Mouse (Mus musculus) cerebellum, adult 11 months (tissue): ENCODE measurements around the gene D11Wsu47e.
"Not testable (repeated sequence)": the region's sequence is repeated elsewhere in the genome, so short reads cannot be mapped to it uniquely, and the experiment has no call there.

Experiments used
- DNase-seq: peaks from one replicate; pipeline ENCODE4 v3.0.0; 2022

The D11Wsu47e gene

DNA sequence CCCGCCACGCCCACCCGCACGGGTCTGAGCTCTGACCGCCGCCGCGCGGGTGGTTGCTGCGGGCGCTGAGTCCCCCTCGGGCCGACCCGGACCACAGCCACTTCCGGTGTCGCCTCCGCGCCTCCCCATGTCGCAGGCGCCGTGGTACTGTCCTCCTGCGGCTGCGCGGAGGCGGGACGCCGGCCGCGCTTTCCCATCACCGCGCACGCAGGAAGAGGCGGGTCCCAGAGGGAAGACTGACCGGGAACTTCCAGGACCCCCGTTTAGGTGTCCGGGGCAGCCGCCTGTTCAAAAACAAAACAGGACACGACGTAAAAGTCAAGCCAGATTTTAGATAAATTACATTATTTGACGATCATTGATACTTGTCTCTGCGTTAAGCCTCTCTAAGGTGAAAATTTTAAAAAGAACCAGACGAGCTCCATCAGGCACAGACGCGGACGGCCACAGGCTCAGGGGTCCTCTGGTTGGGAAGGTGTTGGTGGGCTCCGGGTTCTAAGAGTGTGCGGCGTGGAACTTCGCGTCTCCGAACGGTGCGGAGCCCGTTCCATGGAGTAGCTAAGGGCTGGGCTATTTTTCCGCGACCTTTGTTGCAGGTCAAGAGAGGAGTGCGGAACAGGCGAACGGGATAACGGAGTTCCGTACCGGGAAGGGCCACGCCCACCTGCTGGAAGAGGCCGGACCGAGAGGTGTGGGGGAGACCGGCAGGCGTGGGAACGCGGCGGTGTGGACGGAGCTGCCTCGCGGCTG lies at the start of gene D11Wsu47e, which contains the start of gene Fam104a:
Gene D11Wsu47e (plus strand): TSS at position 456 of the 750 bp plus-strand sequence.
Gene Fam104a (minus strand): TSS at position 199 of the 750 bp plus-strand sequence.
- DNase-seq: peak; percentile 95

DNA sequence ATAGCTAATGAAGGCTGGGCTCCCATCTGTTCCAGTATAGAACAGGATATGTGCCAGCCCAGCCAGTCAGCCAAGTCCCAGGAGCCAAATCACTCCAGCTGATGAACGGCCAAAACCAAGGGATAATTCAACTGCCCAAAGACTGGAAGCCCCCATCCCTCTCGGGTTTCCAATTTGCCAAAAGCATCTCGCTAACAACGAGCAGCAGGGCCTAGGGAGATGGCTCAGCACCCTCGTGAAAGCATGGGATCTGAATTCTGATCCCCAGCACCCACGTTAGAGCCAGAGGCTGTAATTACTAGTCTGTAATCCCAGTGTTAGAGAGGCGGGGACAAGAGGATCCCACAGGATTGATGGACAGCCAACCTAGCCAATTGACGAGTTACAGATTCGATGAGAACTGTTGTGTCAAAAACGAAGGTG lies 49.5 kb upstream of the D11Wsu47e start:
- DNase-seq: no peak

DNA sequence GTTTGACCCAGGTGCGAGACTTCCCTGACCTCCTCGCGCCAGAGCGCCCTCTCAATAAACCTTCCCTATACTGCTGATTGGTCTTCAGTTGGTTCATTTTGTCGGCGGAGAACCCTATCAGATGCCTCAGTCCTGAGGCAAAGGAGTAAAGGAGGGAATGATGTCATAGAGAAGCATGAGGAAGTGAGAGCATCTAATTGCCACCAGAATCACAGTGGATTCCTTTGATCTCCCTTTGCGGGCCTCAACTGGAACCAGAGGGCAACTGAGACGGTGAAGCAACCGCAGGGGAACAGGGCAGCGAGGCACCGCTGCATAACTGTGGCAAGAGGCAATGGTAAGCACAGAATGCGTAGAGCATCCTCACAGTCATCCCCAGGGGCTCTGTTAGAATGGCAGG lies 45.5 kb upstream of the D11Wsu47e start:
- no peak for DNase-seq

DNA sequence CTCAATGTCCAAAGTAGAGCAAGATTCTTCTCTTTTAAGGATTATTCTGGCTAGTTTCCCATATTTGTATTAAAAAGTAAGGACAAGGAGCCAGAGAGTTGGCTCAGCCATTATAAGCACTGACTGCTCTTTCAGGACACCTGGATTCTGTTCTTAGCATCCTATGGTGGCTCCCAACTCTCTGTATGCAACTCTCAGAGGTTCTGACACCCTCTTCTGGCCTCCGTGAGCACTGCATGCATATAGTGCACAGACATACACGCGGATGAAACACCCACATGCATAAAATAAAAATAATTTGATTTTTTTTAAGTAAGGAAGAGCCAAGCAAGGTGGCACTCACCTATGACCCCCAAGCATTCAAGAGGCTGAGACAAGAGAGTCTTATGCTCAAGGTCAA lies 39.0 kb upstream of the D11Wsu47e start:
- DNase-seq: no peak

DNA sequence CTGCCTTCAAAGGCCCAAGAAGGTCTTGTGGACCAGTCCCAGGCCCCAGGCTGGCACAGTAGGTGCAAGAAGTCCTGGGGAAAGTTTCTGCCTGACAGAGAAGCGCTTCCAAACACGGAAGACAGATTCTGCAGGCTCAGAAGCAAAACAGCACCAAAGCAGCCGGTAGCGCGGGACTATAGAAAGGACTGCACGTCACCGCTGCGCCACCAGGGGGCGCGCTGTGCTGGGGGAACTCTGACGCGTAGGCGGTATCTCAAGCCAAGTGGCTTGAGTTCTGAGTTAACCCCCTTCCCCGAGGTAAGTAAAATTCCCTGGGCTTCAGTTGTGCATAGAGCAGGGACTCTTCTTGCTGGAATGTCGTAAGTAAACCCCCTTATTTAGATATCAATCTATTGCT lies 36.1 kb upstream of the D11Wsu47e start:
- peak; percentile 81 for DNase-seq

DNA sequence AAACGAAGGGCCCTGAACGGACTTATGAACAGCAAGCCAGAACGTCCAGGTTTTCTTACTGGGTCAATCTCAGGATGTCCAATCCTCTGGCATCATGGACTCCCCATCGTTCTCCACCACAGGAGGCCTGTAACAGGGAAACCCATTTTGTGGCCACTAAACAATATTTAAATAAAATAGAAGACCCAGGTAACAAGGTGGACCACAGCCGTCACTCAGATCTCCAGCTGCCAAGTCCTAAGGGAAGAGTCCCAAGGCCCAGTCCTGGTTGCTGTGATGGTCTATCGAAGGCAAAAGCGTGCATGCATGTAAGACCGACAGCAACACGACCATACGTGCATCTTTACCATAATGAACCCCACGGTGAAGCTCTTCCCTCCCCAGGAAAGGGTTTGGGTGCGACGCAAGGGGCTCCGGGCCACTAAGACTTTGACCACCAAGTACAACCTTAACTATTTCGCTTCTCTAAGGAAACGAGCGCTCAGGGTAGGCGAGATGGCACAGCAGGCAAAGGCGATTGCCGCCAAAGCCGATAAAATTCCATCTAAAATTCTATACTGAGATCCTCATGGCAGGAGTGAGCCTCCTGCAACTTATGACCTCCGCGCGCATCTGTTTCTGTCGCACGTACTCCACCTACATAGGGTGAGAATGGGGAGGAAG lies 35.4 kb upstream of the D11Wsu47e start, which contains the start of gene Cog1:
Gene Cog1 (plus strand): TSS at position 480 of the 663 bp plus-strand sequence.
- DNase-seq: peak; percentile 32

DNA sequence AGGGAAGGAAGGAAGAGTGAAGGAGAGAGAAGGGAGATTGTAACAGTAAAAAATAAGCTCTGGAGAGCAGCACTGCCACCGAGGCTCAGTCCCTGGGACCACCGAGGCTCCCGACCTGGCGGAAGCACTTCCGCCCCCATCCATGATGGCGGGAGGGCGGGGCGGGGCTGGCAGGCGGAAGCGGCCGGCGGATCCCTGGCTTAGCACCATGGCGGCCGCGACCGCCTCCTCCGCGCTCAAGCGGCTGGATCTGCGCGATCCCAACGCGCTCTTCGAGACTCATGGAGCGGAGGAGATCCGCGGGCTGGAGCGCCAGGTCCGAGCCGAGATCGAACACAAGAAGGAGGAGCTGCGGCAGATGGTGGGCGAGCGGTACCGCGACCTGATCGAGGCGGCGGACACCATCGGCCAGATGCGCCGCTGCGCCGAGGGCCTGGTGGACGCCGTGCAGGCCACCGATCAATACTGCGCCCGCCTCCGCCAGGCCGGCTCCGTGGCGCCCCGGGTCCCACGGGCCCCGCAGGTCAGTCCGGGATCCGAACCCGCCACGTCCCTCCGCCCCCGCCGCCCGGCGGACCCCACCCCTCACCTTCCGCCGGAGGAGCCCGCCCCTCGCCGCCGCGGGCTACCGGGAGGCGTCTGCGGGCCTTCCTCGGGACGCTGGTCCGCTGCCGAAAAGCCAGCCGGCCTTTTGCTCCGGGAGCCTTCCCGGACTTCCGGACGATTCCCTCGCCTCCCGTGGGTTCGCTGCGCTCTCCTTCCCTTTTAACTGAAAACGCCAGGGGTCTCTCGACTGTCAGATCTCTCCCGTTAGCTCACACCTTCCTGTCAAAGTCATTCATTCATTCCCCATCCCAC lies 34.6 kb upstream of the D11Wsu47e start, which contains the start of gene Slc39a11:
Gene Slc39a11 (minus strand): TSS at position 727 of the 858 bp plus-strand sequence.
- DNase-seq: peak; percentile 62

DNA sequence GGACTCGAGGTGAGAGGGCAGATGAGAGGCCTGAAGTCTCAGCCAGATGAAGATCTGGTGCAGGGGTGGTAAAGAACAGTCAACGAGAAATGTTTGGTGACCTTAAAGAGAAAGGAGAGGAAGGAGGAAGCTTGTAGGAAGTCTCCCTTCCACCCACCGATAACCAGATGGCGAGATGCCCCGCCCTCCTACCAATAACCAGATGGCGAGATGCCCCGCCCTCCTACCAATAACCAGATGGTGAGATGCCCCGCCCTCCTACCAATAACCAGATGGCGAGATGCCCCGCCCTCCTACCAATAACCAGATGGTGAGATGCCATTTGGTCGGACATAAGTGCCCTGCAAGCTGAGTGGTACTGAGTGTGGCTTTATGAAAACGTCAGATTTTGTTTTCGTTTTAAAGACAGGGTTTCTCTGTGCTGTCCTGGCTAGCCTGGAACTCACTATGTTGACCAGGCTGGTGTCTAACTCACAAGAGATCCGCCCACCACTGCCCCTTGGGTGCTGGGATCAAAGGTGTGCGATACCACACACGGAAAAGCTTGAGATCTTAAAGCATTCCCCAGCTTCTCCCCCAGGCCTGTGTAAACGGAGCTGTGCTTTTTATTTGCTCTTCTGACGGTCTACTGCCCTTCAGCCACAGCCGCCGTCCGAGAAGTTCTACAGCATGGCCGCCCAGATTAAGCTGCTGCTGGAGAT lies 32.9 kb upstream of the D11Wsu47e start:
- DNase-seq: peak; percentile 46

DNA sequence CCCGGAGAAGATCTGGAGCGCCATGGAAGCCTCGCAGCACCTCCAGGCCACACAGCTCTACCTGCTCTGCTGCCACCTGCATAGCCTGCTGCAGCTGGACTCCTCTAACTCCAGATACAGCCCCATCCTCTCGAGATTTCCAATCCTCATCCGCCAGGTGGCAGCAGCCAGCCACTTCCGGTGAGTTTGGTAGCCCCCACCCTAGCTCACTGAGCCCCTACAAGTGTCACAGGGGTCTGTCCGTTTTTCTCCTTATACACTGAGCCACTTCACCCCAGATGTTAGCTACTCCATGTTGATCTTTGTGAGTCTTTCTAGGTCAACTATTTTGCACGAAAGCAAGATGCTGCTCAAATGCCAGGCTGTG lies 32.3 kb upstream of the D11Wsu47e start:
- peak; percentile 56 for DNase-seq

DNA sequence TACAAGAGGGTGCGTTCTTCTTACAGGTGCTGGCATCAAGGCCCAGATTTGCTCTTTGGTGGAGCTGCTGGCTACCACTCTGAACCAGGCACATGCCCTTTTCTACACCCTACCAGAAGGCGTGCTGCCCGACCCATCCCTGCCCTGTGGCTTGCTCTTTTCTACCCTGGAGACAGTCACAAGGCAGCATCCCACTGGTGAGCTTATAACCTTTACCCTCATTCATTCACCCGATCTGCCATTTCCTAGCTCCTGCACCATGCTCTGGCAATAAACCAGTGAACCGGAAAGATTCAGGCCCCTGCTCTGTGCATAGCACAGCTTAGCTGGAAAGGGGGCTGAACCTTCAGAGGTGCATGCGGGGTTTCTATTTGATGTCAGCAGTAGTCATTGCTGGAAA lies 31.7 kb upstream of the D11Wsu47e start:
- no peak for DNase-seq

DNA sequence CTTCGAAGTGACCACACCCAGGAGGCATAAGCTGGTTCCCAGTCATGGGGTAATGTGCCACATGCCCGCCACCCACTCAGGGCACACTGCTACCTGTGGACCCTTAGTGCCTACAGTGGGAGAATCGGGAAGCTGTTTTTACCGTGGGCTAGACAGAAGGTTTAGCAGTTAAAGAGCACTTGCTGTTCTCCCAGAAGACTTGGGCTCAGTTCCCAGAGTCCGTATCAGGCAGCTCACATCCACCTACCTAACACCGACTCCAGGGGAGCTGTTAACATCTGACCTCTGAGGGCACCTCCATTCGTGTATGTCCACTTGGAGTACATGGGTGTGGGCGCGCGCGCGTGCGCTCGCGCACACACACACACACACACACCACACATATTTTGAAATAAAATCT lies 30.1 kb upstream of the D11Wsu47e start:
- DNase-seq: no peak

DNA sequence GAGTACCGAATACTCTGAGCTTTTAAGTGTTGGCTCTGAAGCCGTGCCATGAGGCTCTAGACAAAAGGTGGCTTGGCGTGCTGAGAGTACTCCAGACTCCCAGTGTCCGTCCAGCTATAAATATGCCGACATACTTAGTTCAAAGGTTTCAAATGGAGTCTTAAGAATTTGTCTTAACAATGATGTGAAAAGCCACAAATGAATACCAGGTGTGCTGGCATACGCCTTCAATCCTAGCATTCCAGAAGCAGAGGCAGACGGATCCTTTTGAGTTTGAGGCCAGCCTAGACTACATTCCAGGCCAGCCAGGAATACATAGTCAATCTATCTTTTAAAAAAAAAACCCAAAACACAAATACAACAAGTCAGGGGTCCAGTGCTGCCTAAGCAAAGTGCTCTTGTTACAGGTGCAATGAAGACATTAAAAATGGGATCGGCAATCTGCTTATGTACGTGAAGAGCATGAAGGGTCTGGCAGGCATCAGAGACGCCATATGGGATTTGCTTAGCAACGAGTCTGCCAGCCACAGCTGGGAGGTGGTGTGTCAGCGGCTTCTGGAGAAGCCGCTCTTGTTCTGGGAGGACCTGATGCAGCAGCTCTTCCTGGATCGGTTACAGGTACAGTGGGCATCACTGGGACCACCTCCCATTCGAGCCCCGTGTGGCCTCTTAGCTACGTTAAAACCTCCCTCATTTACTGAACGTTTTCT lies 29.5 kb upstream of the D11Wsu47e start:
- DNase-seq: no peak

DNA sequence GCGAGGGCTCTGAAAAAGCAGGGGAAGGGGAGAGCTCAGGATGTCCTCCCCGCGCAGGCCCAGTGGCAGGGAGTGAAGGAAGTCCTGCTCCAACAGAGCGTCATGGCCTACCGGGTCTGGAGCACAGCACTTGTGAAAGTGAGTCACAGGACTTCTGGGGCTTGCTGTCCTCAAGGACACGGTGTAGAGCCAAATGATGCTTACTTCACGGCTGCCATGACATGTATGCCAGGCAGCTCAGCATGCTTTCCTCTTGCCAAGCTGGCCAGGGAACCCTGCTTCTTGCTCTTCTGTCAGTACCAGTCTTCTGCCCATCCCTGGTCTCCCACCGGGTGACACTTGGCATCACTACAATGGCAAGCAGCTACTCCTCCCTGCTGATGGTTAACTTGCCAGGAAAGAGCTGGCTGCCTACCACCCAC lies 27.7 kb upstream of the D11Wsu47e start:
- peak; percentile 92 for DNase-seq

DNA sequence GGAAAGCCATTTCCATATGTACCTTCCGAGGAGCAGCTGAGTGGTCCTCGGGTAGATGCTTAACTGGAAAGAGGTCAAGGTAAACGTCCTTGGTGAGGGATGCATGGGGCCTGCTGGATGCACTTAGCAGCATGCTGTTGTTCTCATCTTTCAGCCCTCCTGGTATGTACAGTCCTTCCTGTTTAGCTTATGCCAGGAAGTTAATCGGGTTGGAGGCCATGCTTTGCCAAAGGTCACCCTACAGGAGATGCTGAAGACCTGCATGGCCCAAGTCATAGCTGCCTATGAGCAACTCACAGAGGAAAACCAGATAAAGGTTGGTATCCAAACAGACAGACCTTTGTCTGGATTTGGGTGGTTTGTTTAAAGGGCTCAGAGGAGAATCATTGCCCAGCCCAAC lies 27.0 kb upstream of the D11Wsu47e start:
- DNase-seq: no peak

DNA sequence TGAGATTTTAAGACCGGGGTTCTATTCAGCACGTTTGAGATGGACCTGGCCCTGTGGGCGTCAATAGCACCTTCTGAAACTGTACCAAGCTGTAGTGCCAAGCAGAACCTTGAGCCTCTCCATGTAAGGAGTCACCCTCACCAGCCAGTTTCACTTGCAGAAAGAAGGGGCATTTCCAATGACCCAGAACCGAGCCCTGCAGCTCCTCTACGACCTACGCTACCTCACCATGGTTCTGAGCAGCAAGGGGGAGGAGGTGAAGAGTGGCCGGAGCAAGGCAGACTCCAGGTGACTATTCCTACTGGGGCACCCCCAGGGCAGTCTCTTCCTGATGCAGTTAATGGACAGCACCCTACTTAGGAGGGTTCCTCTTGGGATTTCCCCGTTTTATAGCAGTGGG lies 25.9 kb upstream of the D11Wsu47e start:
- no peak for DNase-seq

DNA sequence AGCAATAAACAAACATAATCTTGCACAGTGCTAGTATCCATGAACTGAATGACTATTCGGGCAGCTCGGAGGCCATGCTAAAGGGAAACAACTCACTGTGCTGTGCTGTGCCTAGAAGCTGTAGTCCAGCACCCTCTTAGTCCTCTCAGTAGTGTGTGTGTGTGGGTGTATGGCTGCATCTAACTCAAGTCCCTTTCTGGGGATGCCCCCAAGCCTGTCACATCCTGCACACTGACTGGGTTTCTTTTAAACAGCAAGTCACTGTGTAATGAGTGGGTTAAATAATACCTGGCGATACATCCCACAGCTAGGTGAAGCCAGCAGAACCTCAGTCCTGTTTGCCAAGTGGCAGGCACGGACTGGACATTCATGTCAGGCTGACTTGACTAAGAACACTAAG lies 25.4 kb upstream of the D11Wsu47e start:
- no peak for DNase-seq

DNA sequence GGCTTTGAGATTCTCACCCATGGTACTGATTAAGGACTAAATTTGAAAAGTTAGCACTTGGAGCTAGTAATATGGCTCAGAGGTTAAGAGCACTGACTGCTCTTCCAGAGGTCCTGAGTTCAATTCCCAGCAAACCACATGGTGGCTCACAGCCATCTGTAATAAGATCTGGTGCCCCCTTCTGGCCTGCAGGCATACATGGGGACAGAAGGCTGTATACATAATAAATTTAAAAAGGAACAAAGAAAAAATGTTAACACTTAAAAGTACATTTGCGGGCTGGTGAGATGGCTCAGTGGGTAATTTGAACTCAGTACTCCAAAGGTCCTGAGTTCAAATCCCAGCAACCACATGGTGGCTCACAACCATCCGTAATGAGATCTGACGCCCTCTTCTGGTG lies 24.0 kb upstream of the D11Wsu47e start:
- DNase-seq: not testable (repeated sequence)

DNA sequence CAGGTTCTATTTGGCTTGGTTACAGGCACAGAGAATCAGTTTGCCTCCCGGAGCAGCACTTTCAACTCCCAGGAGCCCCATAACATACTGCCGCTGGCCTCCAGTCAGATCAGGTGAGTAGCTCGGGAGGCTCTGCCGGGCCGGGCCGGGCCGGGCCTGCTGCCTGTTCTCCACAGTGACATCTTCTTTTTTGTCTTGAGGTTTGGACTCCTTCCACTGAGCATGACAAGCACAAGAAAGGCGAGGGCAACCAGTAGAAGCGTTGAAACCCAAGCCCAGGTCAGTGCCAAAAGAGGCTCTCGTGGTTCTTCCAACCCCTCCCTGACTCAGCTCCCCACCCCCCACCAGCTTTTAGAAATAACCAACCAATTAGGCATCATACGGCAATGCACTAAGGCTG lies 23.3 kb upstream of the D11Wsu47e start:
- no peak for DNase-seq

DNA sequence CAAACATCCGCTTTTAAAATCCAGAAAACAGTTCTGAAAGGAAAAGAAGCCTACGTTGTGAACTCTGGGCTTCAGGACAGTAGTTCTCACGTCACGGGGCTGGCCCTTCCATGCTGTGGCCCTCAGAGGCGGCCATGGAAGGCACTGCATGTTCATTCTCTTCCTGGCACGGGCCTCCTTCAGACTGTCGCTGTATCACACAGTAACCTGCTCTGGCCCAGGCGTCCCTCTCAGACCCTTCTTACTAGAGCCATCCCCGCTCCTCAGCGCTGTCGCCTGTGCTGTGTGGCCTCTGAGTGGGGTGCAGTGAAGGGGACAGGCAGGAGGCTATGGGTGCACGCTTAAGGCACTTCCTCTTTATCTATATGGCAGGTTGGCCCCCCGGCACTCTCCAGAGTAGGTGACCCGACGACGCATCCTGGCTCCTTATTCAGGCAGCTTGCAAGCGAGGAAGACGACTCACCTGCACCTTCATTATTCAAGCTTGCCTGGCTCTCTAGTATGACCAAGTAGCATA lies 22.3 kb upstream of the D11Wsu47e start:
- DNase-seq: no peak

DNA sequence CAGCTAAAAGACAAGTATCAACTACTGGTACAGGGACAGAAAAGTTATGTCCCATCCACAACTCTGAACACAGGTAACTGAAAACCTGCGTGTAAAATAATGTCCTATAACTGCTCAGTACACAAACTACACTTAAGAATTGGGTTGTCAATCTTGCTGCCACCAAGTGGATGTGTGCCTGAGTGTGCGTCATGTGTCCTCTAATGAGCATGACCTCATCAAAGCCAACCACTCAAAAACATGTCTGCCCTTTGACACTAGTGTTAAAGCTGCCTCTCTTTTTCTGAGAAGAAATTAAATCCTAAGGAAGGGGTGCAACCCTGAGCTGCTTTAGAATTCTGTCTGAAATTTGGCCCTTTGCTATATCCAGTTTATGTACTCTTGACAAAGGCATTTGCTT lies 19.9 kb upstream of the D11Wsu47e start:
- no peak for DNase-seq

DNA sequence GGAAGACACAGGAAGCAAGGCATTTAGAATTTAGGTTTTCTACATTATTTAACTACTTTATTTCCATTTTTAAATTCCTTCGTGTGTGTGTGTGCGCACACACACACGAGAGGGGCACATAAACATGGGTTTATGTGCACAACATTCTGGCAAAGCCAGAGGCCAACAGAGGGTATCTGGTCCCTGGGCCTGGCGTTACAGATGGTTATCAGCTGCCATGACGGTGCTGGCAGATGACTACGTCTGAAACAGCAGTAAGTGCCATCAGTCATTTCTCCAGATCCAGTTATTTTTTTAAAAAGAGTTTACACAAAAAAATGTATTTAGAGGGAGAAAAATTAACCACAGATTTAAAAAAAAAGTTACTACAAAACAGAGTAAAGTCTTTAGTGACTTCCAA lies 18.0 kb upstream of the D11Wsu47e start:
- DNase-seq: no peak

DNA sequence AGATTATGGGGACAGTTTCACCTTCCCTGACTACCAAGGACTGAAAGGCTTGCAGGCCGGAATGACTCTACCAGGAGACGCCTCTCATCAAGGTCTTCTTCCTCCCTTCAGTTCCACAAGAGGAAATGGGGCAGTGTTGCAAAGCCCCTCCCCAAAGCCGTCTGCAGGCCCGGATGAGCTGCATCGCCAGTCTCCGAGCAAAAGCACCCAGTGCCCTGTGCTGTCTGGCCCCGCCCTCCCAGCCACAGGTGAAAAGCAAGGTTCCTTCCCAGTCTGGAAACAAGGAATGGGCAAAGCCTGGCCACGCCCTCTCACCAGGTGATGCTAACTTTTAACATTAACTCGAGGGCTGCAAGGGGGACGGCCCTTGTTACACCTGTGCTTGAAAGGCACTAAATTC lies 17.6 kb upstream of the D11Wsu47e start:
- no peak for DNase-seq
